Mouse (Mus musculus): ENCODE measurements at regions not wholly inside any gene's neighbourhood (a gene's known extent, or its start where the extent isn't known, plus 50 kb on each side); places are given as distances from the start of the nearest gene placed in this dataset.

- DNase-seq (ENCODE audit: low read depth, low spot score): peak; percentile 64
Observed at GRCm38 (mm10) chr7:110715545-110715944, 52.5 kb upstream of the Ampd3 start.

- no peak for DNase-seq (ENCODE audit: low read depth, low spot score)
Observed at GRCm38 (mm10) chr7:110717104-110717503, 50.9 kb upstream of the Ampd3 start.

Data from skeletal muscle tissue, adult 2 months (tissue).